Mouse (Mus musculus) frontal cortex, postnatal 36 days (tissue): Measurements from ENCODE around the gene Kcnj6.

ENCODE experiments used
- DNase-seq, 2 experiments: peaks; one replicate each; pipeline ENCODE4 v3.0.0; 2022; ENCODE audit warnings: low spot score in 2 of 2

Kcnj6 gene

GRCm38 (mm10) chr16:94932702-94933101 is 64.8 kb downstream of the Kcnj6 start:
- DNase-seq = peak; percentile 65 to 74

- peak; percentile 76 to 84 for DNase-seq
Observed at GRCm38 (mm10) chr16:94931343-94932301, 65.9 kb downstream of the Kcnj6 start.

GRCm38 (mm10) chr16:94925364-94925763 is 72.1 kb downstream of the Kcnj6 start:
- DNase-seq = no peak

- DNase-seq = no peak
Observed at GRCm38 (mm10) chr16:94919177-94919576, 78.3 kb downstream of the Kcnj6 start.

- peak; percentile 72 to 76 for DNase-seq
Observed at GRCm38 (mm10) chr16:94906026-94906425, 91.5 kb downstream of the Kcnj6 start.

GRCm38 (mm10) chr16:94898832-94899231 is 98.7 kb downstream of the Kcnj6 start:
- peak in 1 of 2 experiments; percentile 64 for DNase-seq

GRCm38 (mm10) chr16:94892162-94892650 is 105.3 kb downstream of the Kcnj6 start:
- DNase-seq = no peak

- no peak for DNase-seq
Observed at GRCm38 (mm10) chr16:94890581-94890980, 106.9 kb downstream of the Kcnj6 start.

- no peak for DNase-seq
Observed at GRCm38 (mm10) chr16:94890056-94890455, 107.4 kb downstream of the Kcnj6 start.

- no peak for DNase-seq
Observed at GRCm38 (mm10) chr16:94888554-94888953, 108.9 kb downstream of the Kcnj6 start.

GRCm38 (mm10) chr16:94886398-94886797 is 111.1 kb downstream of the Kcnj6 start:
- DNase-seq = no peak

- DNase-seq = peak in 1 of 2 experiments; percentile 68
Observed at GRCm38 (mm10) chr16:94885062-94885461, 112.4 kb downstream of the Kcnj6 start.

GRCm38 (mm10) chr16:94883909-94884308 is 113.6 kb downstream of the Kcnj6 start:
- DNase-seq = no peak

GRCm38 (mm10) chr16:94883196-94883595 is 114.3 kb downstream of the Kcnj6 start:
- peak in 1 of 2 experiments; percentile 66 for DNase-seq

GRCm38 (mm10) chr16:94882111-94882510 is 115.4 kb downstream of the Kcnj6 start:
- peak; percentile 56 to 77 for DNase-seq

- no peak for DNase-seq
Observed at GRCm38 (mm10) chr16:94872614-94873272, 124.8 kb downstream of the Kcnj6 start.

- DNase-seq = no peak
Observed at GRCm38 (mm10) chr16:94868354-94868753, 129.1 kb downstream of the Kcnj6 start.

- no peak for DNase-seq
Observed at GRCm38 (mm10) chr16:94866300-94866956, 131.1 kb downstream of the Kcnj6 start.

- no peak for DNase-seq
Observed at GRCm38 (mm10) chr16:94865796-94866195, 131.7 kb downstream of the Kcnj6 start.

- DNase-seq = no peak
Observed at GRCm38 (mm10) chr16:94865101-94865500, 132.4 kb downstream of the Kcnj6 start.

- DNase-seq = no peak
Observed at GRCm38 (mm10) chr16:94863475-94863874, 134.0 kb downstream of the Kcnj6 start.

GRCm38 (mm10) chr16:94855990-94856389 is 141.5 kb downstream of the Kcnj6 start:
- no peak for DNase-seq
